Mouse (Mus musculus) heart, adult 8-10 months (tissue): ENCODE results near the gene Trim34a. TPM values are rescaled to one million over a fixed set of nuclear protein-coding genes. Genes with fewer than 3 reads are reported as not detected.

Experiments
- total RNA-seq, 4 experiments: library from RNA; stranded (reverse); gene quantifications; 2 replicates each; pipeline ENCODE4 v1.2.4; 2022

Trim34a gene
- total RNA-seq, 4 experiments from 2014 or later, result 2.9 to 3.6 (median 3.4) TPM

Other genes with a start within 250 kb of the Trim34a start
- gene Olfr638, start 245.7 kb upstream of the Trim34a start, total RNA-seq, result not detected
- gene Olfr639, start 227.2 kb upstream of the Trim34a start, total RNA-seq, result under 1 TPM in 2 of 4 experiments, not detected in 2; 0.06 TPM
- gene Olfr640, start 218.9 kb upstream of the Trim34a start, total RNA-seq, result not detected
- not detected for gene Olfr641, start 209.0 kb upstream of the Trim34a start, total RNA-seq
- not detected for gene Olfr642, start 191.8 kb upstream of the Trim34a start, total RNA-seq
- not detected for gene 4930516K23Rik, start 183.0 kb upstream of the Trim34a start, total RNA-seq
- gene Olfr644, start 172.6 kb upstream of the Trim34a start, total RNA-seq, result not detected
- gene Olfr645, start 159.0 kb upstream of the Trim34a start, total RNA-seq, result not detected
- not detected for gene Olfr646, start 139.6 kb upstream of the Trim34a start, total RNA-seq
- gene Ubqln5, start 114.6 kb upstream of the Trim34a start, total RNA-seq, result not detected
- not detected for gene Olfr643, start 107.1 kb upstream of the Trim34a start, total RNA-seq
- gene Ubqln3, start 101.2 kb upstream of the Trim34a start, total RNA-seq, result not detected
- not detected for gene Ubqlnl, start 93.9 kb upstream of the Trim34a start, total RNA-seq
- not detected for gene Olfm5, start 79.6 kb upstream of the Trim34a start, total RNA-seq
- not detected for gene Olfr648, start 61.1 kb upstream of the Trim34a start, total RNA-seq
- not detected for gene Olfr649, start 48.5 kb upstream of the Trim34a start, total RNA-seq
- under 1 TPM; 0.14 to 0.34 (median 0.18) TPM for gene Trim6, start 25.7 kb upstream of the Trim34a start, total RNA-seq
- gene Trim5, start 43.6 kb downstream of the Trim34a start, total RNA-seq, result 1 to 10 TPM; 1.3 to 2.8 (median 1.6) TPM
- gene Trim12a, start 71.0 kb downstream of the Trim34a start, total RNA-seq, result 1 to 10 TPM; 4.7 to 9.6 (median 6.1) TPM
- gene Trim34b, start 85.0 kb downstream of the Trim34a start, total RNA-seq, result under 1 TPM in 2 of 4 experiments, not detected in 2; 0.16 to 0.17 TPM
- gene Trim12c, start 108.9 kb downstream of the Trim34a start, total RNA-seq, result 1 to 10 TPM; 3.6 to 5.8 (median 5.0) TPM
- under 1 TPM in 1 of 4 experiments, not detected in 3; 0.23 TPM for gene Trim30b, start 125.4 kb downstream of the Trim34a start, total RNA-seq
- under 1 TPM in 1 of 4 experiments, not detected in 3; 0.34 TPM for gene Trim30c, start 156.4 kb downstream of the Trim34a start, total RNA-seq
- 1 to 10 TPM; 3.4 to 4.2 (median 3.5) TPM for gene Trim30a, start 220.7 kb downstream of the Trim34a start, total RNA-seq